Mouse (Mus musculus) midbrain, postnatal 0 days (tissue): ENCODE data around the gene Cdip1. TPM values are rescaled to one million over a fixed set of nuclear protein-coding genes. Genes with fewer than 3 reads are reported as not detected.

Experiments
- ATAC-seq: fragments of 200-750 bp; cut with Nextera tagmentation; 2 replicates; pipeline ENCODE4 v1.8.0; 2017; ENCODE audit warnings: moderate number of reproducible peaks, mild to moderate bottlenecking, moderate TSS enrichment, moderate library complexity; ENCODE audit not compliant: low FRiP score
- DNase-seq: peaks from one replicate; pipeline ENCODE4 v3.0.0-alpha.2; 2015; ENCODE audit warnings: low spot score
- H3K27ac ChIP-seq: fragments of 300-500 bp; sonication (generic); 2 replicates; pipeline ENCODE4 v1.5.1; 2014; ENCODE audit warnings: low read depth, mild to moderate bottlenecking, low read length, mixed read lengths
- H3K27me3 ChIP-seq: fragments of 300-500 bp; sonication (generic); 2 replicates; pipeline ENCODE4 v1.6.1; 2014; ENCODE audit warnings: low read length, control low read depth, mixed read lengths; ENCODE audit not compliant: insufficient read depth
- H3K36me3 ChIP-seq: fragments of 300-500 bp; sonication (generic); 2 replicates; pipeline ENCODE4 v1.6.1; 2014; ENCODE audit warnings: low read length, control low read depth, mixed read lengths; ENCODE audit not compliant: insufficient read depth
- H3K4me1 ChIP-seq: fragments of 300-500 bp; sonication (generic); 2 replicates; pipeline ENCODE4 v1.6.1; 2014; ENCODE audit warnings: mild to moderate bottlenecking, control low read depth, antibody characterized with exemption, low read length, mixed read lengths; ENCODE audit not compliant: insufficient read depth
- H3K4me2 ChIP-seq: fragments of 300-500 bp; sonication (generic); 2 replicates; pipeline ENCODE4 v1.6.1; 2014; ENCODE audit warnings: low read depth, mild to moderate bottlenecking, low read length, mixed read lengths; ENCODE audit not compliant: poor library complexity, severe bottlenecking
- H3K4me3 ChIP-seq: fragments of 300-500 bp; sonication (generic); 2 replicates; pipeline ENCODE4 v1.5.1; 2014; ENCODE audit warnings: low read depth, mild to moderate bottlenecking, low read length, moderate library complexity
- H3K9ac ChIP-seq: fragments of 300-500 bp; sonication (generic); replicated peaks from 2 replicates; pipeline ENCODE4 v1.6.1; 2014; ENCODE audit warnings: mild to moderate bottlenecking, low read length, moderate library complexity, mixed read lengths; ENCODE audit not compliant: poor library complexity, severe bottlenecking
- H3K9me3 ChIP-seq: fragments of 300-500 bp; sonication (generic); 2 replicates; pipeline ENCODE4 v1.6.1; 2016; ENCODE audit warnings: low read length, control low read depth
- CTCF ChIP-seq: IDR thresholded peaks from 2 replicates; pipeline ENCODE4 v1.5.1; 2016; ENCODE audit warnings: antibody characterized with exemption, mild to moderate bottlenecking
- WGBS: fragments of 180-500 bp; shearing (Covaris S2); extraction: QIAGEN DNeasy Blood & Tissue Kit; methylation state at CpG from one replicate; pipeline ENCODE4 v1.1.7; 2014; 5-methylcytosine and 5-hydroxymethylcytosine counted together
- polyA plus RNA-seq: library from polyadenylated mRNA; unstranded; fragments of >200 nt; fragmentation: Nextera tagmentation; extraction: Ambion mirVana; gene quantifications from 2 replicates; pipeline ENCODE4 v1.2.1, GENCODE M21; 2015
- total RNA-seq: library from RNA; depleted of rRNA; stranded (reverse); fragments of >200 nt; gene quantifications from 2 replicates; pipeline ENCODE4 v1.2.3, GENCODE M21; 2014; rRNA removed

The Cdip1 gene
- total and polyA plus RNA-seq, 2 experiments from 2014 or later: 130 to 131 TPM

DNA sequence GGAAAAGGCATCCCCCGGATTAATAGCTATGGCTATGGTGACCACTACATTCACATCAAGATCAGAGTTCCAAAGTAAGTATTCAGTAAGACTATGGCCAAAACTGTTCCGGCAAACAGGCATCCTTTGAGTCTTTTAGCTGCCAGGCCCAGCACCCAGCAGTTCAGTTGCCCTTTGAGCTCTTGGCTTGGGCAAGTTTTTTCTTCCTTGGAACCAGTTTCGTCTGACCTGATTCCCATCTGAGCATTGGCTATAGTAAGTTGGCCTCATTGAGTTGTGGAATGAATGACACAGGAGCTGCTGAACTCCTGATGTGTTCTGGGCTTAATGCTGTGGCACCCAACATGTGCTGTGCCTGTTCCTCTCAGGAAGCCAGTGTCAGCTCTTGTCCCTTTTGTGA is 88.9 kb downstream of the Cdip1 start:
- TF ChIP-seq CTCF: no peak
- H3K36me3 ChIP-seq: peaks cover 68% of the 10 kb centered on the region
- DNase-seq: no peak
- no peak for ATAC-seq
- WGBS: 94% methylated on average over 3 of the region's 3 CpGs
- H3K4me3 ChIP-seq: no peak overlapping the region
- no peak overlapping the region for H3K4me2 ChIP-seq
- no peak overlapping the region for H3K27ac ChIP-seq
- no peaks in the 10 kb centered on the region for H3K4me1 ChIP-seq
- H3K27me3 ChIP-seq: no peaks in the 10 kb centered on the region
- no peaks in the 10 kb centered on the region for H3K9me3 ChIP-seq
- H3K9ac ChIP-seq: no peak overlapping the region

Other genes with a start within 250 kb of the Cdip1 start
- 34.4 and 59.9 TPM in 2 replicates for gene Srl, start 248.5 kb downstream of the Cdip1 start, total RNA-seq
- 11.3 and 11.6 TPM in 2 replicates for gene Srl, start 248.5 kb downstream of the Cdip1 start, polyA plus RNA-seq
- gene Tfap4, start 230.4 kb downstream of the Cdip1 start, total RNA-seq: 6.7 and 6.8 TPM in 2 replicates
- gene Tfap4, start 230.4 kb downstream of the Cdip1 start, polyA plus RNA-seq: 5.2 and 5.9 TPM in 2 replicates
- gene Glis2, start 195.6 kb downstream of the Cdip1 start, total RNA-seq: 20.0 and 20.6 TPM in 2 replicates
- gene Glis2, start 195.6 kb downstream of the Cdip1 start, polyA plus RNA-seq: 10.8 and 12.0 TPM in 2 replicates
- gene Pam16, start 165.3 kb downstream of the Cdip1 start, total RNA-seq: 31.7 and 40.2 TPM in 2 replicates
- 134 TPM in 2 replicates for gene Pam16, start 165.3 kb downstream of the Cdip1 start, polyA plus RNA-seq
- gene Vasn, start 150.4 kb downstream of the Cdip1 start, total RNA-seq: 12.0 and 14.2 TPM in 2 replicates
- 4.7 TPM in 2 replicates for gene Vasn, start 150.4 kb downstream of the Cdip1 start, polyA plus RNA-seq
- gene Dnaja3, start 150.3 kb downstream of the Cdip1 start, total RNA-seq: 62.1 and 65.5 TPM in 2 replicates
- gene Dnaja3, start 150.3 kb downstream of the Cdip1 start, polyA plus RNA-seq: 54.1 and 57.0 TPM in 2 replicates
- 31.1 and 39.8 TPM in 2 replicates for gene Coro7, start 110.5 kb downstream of the Cdip1 start, total RNA-seq
- gene Coro7, start 110.5 kb downstream of the Cdip1 start, polyA plus RNA-seq: 28.7 and 31.9 TPM in 2 replicates
- gene Nmral1, start 70.9 kb downstream of the Cdip1 start, total RNA-seq: 27.5 and 33.5 TPM in 2 replicates
- gene Nmral1, start 70.9 kb downstream of the Cdip1 start, polyA plus RNA-seq: 37.1 and 41.2 TPM in 2 replicates
- gene Hmox2, start 63.9 kb downstream of the Cdip1 start, total RNA-seq: 37.9 and 43.2 TPM in 2 replicates
- 92.7 and 102 TPM in 2 replicates for gene Hmox2, start 63.9 kb downstream of the Cdip1 start, polyA plus RNA-seq
- gene 4930562C15Rik, start 45.1 kb upstream of the Cdip1 start, total RNA-seq: not detected in 2 replicates
- 0.47 TPM in 1 of 2 replicates, not detected in the other for gene 4930562C15Rik, start 45.1 kb upstream of the Cdip1 start, polyA plus RNA-seq
- gene Ubald1, start 90.0 kb upstream of the Cdip1 start, total RNA-seq: 30.3 and 35.0 TPM in 2 replicates
- 79.9 and 82.5 TPM in 2 replicates for gene Ubald1, start 90.0 kb upstream of the Cdip1 start, polyA plus RNA-seq
- 199 and 221 TPM in 2 replicates for gene Mgrn1, start 96.0 kb upstream of the Cdip1 start, total RNA-seq
- gene Mgrn1, start 96.0 kb upstream of the Cdip1 start, polyA plus RNA-seq: 117 and 127 TPM in 2 replicates
- gene Nudt16l1, start 148.5 kb upstream of the Cdip1 start, total RNA-seq: 46.7 and 48.6 TPM in 2 replicates
- 103 and 117 TPM in 2 replicates for gene Nudt16l1, start 148.5 kb upstream of the Cdip1 start, polyA plus RNA-seq
- gene Anks3, start 173.9 kb upstream of the Cdip1 start, total RNA-seq: 36.7 and 62.2 TPM in 2 replicates
- gene Anks3, start 173.9 kb upstream of the Cdip1 start, polyA plus RNA-seq: 44.3 and 46.9 TPM in 2 replicates
- gene Sept12, start 207.6 kb upstream of the Cdip1 start, total RNA-seq: not detected in 2 replicates
- gene Sept12, start 207.6 kb upstream of the Cdip1 start, polyA plus RNA-seq: not detected in 2 replicates
- gene Smim22, start 217.0 kb upstream of the Cdip1 start, total RNA-seq: not detected in 2 replicates
- 1.1 TPM in 1 of 2 replicates, not detected in the other for gene Smim22, start 217.0 kb upstream of the Cdip1 start, polyA plus RNA-seq
- gene Rogdi, start 223.3 kb upstream of the Cdip1 start, total RNA-seq: 115 and 121 TPM in 2 replicates
- 165 and 175 TPM in 2 replicates for gene Rogdi, start 223.3 kb upstream of the Cdip1 start, polyA plus RNA-seq